8 mouse cellular contexts compared by ENCODE assay signal in genomic region chr2:13278114-13278862, GRCm38 (mm10). TPM values are rescaled to one million over a fixed set of nuclear protein-coding genes. Genes with fewer than 3 reads are reported as not detected.
DNase-seq lines count a peak whose midpoint lies in the region; ATAC-seq lines count a peak whose summit lies in the region.

No protein-coding gene starts in this region.

- no peak overlapping the region for H3K4me3 ChIP-seq in heart, embryonic 12.5 days
- no peak overlapping the region for H3K4me3 ChIP-seq in heart, embryonic 10.5 days

- no peaks in the 10 kb centered on the region for H3K36me3 ChIP-seq in heart, embryonic 12.5 days
- no peaks in the 10 kb centered on the region for H3K36me3 ChIP-seq in heart, embryonic 10.5 days

- no peak overlapping the region for H3K27ac ChIP-seq in heart, embryonic 12.5 days (ENCODE audit: poor library complexity, severe bottlenecking)
- H3K27ac ChIP-seq in heart, embryonic 10.5 days, result no peak overlapping the region

- 51% methylated on average over 10 of the region's 10 CpGs for WGBS in heart, embryonic 12.5 days
- 52% methylated on average over 10 of the region's 10 CpGs for WGBS in heart, embryonic 10.5 days

- H3K27me3 ChIP-seq in heart, embryonic 12.5 days (replicated peaks), result no peaks in the 10 kb centered on the region
- no peaks in the 10 kb centered on the region for H3K27me3 ChIP-seq in heart, embryonic 10.5 days (ENCODE audit: insufficient read depth, poor library complexity, severe bottlenecking)

- H3K4me1 ChIP-seq in heart, embryonic 12.5 days (replicated peaks), result no peaks in the 10 kb centered on the region
- H3K4me1 ChIP-seq in heart, embryonic 10.5 days, result no peaks in the 10 kb centered on the region

- peak overlapping the region; percentile 38; the same call in 1 of the 2 replicates for H3K4me2 ChIP-seq in heart, embryonic 12.5 days

- no peak for DNase-seq in heart, embryonic 10.5 days (ENCODE audit: low spot score)
- peak; percentile 28 for DNase-seq in CD4-positive helper T cell, adult 2 months (ENCODE audit: low read depth, low spot score)
- peak; percentile 73 for DNase-seq in embryo, embryonic 10.5 days (ENCODE audit: low spot score)
- DNase-seq in spleen, adult 18-20 months, result no peak
- DNase-seq in ovary, adult 18-20 months (ENCODE audit: low spot score), result no peak
- DNase-seq in ovary, postnatal 10 days (ENCODE audit: low spot score), result no peak

- H3K9me3 ChIP-seq in heart, embryonic 12.5 days (replicated peaks), result no peaks in the 10 kb centered on the region
- H3K9me3 ChIP-seq in heart, embryonic 10.5 days, result no peaks in the 10 kb centered on the region

- no peak for ATAC-seq in heart, embryonic 12.5 days (ENCODE audit: insufficient number of reproducible peaks, low FRiP score)
- peak; percentile 72 for ATAC-seq in inflammation-experienced regulatory T-cells, adult 6 months

- no peak overlapping the region for H3K9ac ChIP-seq in heart, embryonic 12.5 days

RNA-seq across cellular contexts. Expression of gene Rsu1, which starts 7.1 kb away (rescaled TPM):
- 147 and 158 TPM in 2 replicates for polyA plus RNA-seq in heart, embryonic 12.5 days (2016; fragmentation: Nextera tagmentation; extraction: Ambion mirVana)
- 130 and 133 TPM in 2 replicates for polyA plus RNA-seq in heart, embryonic 10.5 days (2016; fragmentation: Nextera tagmentation; extraction: Ambion mirVana)
- 10 to 100 TPM; 57.8 to 69.9 (median 69.4) TPM for polyA plus RNA-seq in inflammation-experienced regulatory T-cells, adult 6 months (2017; shearing (Covaris generic))

Comparison
In these comparisons a context has a peak if more than half of its experiments do, and no peak if none do; other contexts are left out.
1. DNase-seq: peak in CD4-positive helper T cell, adult 2 months (single experiment) and embryo, embryonic 10.5 days (single experiment); none in heart, embryonic 10.5 days (single experiment), spleen, adult 18-20 months (0 of 2), ovary, adult 18-20 months (single experiment) and ovary, postnatal 10 days (single experiment).